Mouse (Mus musculus) CH12.LX (cell line): ENCODE measurements around the gene Dvl2. TPM values are rescaled to one million over a fixed set of nuclear protein-coding genes. Genes with fewer than 3 reads are reported as not detected.

ENCODE experiments used
- DNase-seq: peaks from one replicate; pipeline ENCODE4 v3.0.0-alpha.2; 2013; ENCODE audit errors: extremely low read depth
- H3K27ac ChIP-seq: 2 replicates; pipeline ENCODE4 v1.5.1; 2012; ENCODE audit warnings: low read depth, mild to moderate bottlenecking, control low read depth, moderate library complexity; ENCODE audit not compliant: insufficient read depth
- H3K27me3 ChIP-seq: replicated peaks from 2 replicates; pipeline ENCODE3; 2012; ENCODE audit warnings: inconsistent platforms
- H3K36me3 ChIP-seq, 2 experiments: replicated peaks in 1 of 2; 2 replicates each; pipeline versions ENCODE3 to v1.6.1; 2012; ENCODE audit warnings: inconsistent platforms in 1 of 2, low read length in 1 of 2, mild to moderate bottlenecking in 1 of 2, mixed read lengths in 1 of 2, moderate library complexity in 1 of 2; ENCODE audit not compliant: control insufficient read depth in 1 of 2, insufficient read depth in 1 of 2
- H3K4me1 ChIP-seq, 2 experiments: 2 replicates each; pipeline ENCODE4 v1.6.1; 2012; ENCODE audit warnings: inconsistent platforms in 1 of 2, moderate library complexity in 1 of 2; ENCODE audit not compliant: insufficient read depth in 2 of 2, control insufficient read depth in 1 of 2
- H3K4me2 ChIP-seq: 2 replicates; pipeline ENCODE4 v1.6.1; 2012; ENCODE audit warnings: low read depth, mild to moderate bottlenecking, control low read depth; ENCODE audit not compliant: poor library complexity, insufficient read depth, severe bottlenecking
- H3K4me3 ChIP-seq, 3 experiments: fragments of 150-350 bp in 1 of 3; sonication (generic) in 1 of 3; replicated peaks in 1 of 3; 2 replicates each; pipeline versions ENCODE3 to v1.5.1; 2011 to 2012; ENCODE audit warnings: low read depth in 2 of 3, low read length in 2 of 3, mild to moderate bottlenecking in 2 of 3, moderate library complexity in 2 of 3, control low read depth in 1 of 3, improper control_type of control experiment in 1 of 3, inconsistent platforms in 1 of 3, mixed read lengths in 1 of 3; ENCODE audit not compliant: poor library complexity in 1 of 3
- H3K79me2 ChIP-seq: replicated peaks from 2 replicates; pipeline ENCODE4 v1.6.1; 2012; ENCODE audit warnings: mild to moderate bottlenecking, moderate library complexity; ENCODE audit not compliant: control insufficient read depth, poor library complexity, insufficient read depth, severe bottlenecking; ENCODE audit errors: extremely low read depth
- H3K9ac ChIP-seq: 2 replicates; pipeline ENCODE4 v1.6.1; 2012; ENCODE audit warnings: low read depth, mild to moderate bottlenecking, control low read depth, moderate library complexity; ENCODE audit not compliant: insufficient read depth
- H3K9me3 ChIP-seq: replicated peaks from 2 replicates; pipeline ENCODE3; 2012; ENCODE audit warnings: low read length, inconsistent platforms, mixed read lengths
- CHD1 ChIP-seq: IDR thresholded peaks from 2 replicates; pipeline ENCODE4 v1.6.1; 2012; ENCODE audit warnings: low read depth, low read length, improper control_type of control experiment, inconsistent platforms
- CHD2 ChIP-seq: IDR thresholded peaks from 2 replicates; pipeline ENCODE4 v1.6.1; 2011; ENCODE audit warnings: low read length, improper control_type of control experiment
- ELF1 ChIP-seq: IDR thresholded peaks from 2 replicates; pipeline ENCODE4 v1.6.1; 2014; ENCODE audit warnings: low read depth, mild to moderate bottlenecking, inconsistent platforms, low read length, improper control_type of control experiment
- EP300 ChIP-seq: IDR thresholded peaks from 2 replicates; pipeline ENCODE4 v1.6.1; 2011; ENCODE audit warnings: low read length, improper control_type of control experiment
- ETS1 ChIP-seq: conservative IDR thresholded peaks from 2 replicates; pipeline ENCODE4 v1.6.1; 2012; ENCODE audit warnings: low read depth, mild to moderate bottlenecking, inconsistent platforms, low read length, improper control_type of control experiment, moderate library complexity
- IRF4 ChIP-seq: IDR thresholded peaks from 2 replicates; pipeline ENCODE4 v1.6.1; 2014; ENCODE audit warnings: low read depth, mild to moderate bottlenecking, inconsistent platforms, low read length, improper control_type of control experiment
- JUND ChIP-seq: conservative IDR thresholded peaks from 2 replicates; pipeline ENCODE4 v1.6.1; 2011; ENCODE audit warnings: low read depth, low read length, improper control_type of control experiment
- MAFK ChIP-seq: IDR thresholded peaks from 2 replicates; pipeline ENCODE4 v1.6.1; 2011; ENCODE audit warnings: low read length, improper control_type of control experiment; ENCODE audit not compliant: insufficient replicate concordance
- MAZ ChIP-seq: IDR thresholded peaks from 2 replicates; pipeline ENCODE4 v1.6.1; 2012; ENCODE audit warnings: low read depth, mild to moderate bottlenecking, inconsistent platforms, low read length, improper control_type of control experiment, moderate library complexity
- MEF2A ChIP-seq: IDR thresholded peaks from 2 replicates; pipeline ENCODE4 v1.6.1; 2014; ENCODE audit warnings: low read depth, mild to moderate bottlenecking, inconsistent platforms, low read length, improper control_type of control experiment, borderline replicate concordance
- MYC ChIP-seq: IDR thresholded peaks from 2 replicates; pipeline ENCODE4 v1.6.1; 2011; ENCODE audit warnings: low read depth, mild to moderate bottlenecking, improper control_type of control experiment, low read length
- NELFE ChIP-seq: IDR thresholded peaks from 2 replicates; pipeline ENCODE4 v1.6.1; 2011; ENCODE audit warnings: low read depth, low read length, improper control_type of control experiment
- NRF1 ChIP-seq: IDR thresholded peaks from 2 replicates; pipeline ENCODE4 v1.6.1; 2014; ENCODE audit warnings: low read depth, mild to moderate bottlenecking, inconsistent platforms, low read length, improper control_type of control experiment, moderate library complexity
- PAX5 ChIP-seq: IDR thresholded peaks from 2 replicates; pipeline ENCODE4 v1.6.1; 2012; ENCODE audit warnings: low read length, inconsistent platforms, mixed read lengths
- POLR2A ChIP-seq: IDR thresholded peaks from 2 replicates; pipeline ENCODE4 v1.6.1; 2011; ENCODE audit warnings: low read depth, mild to moderate bottlenecking, improper control_type of control experiment, low read length
- SMC3 ChIP-seq: IDR thresholded peaks from 2 replicates; pipeline ENCODE4 v1.6.1; 2011; ENCODE audit warnings: low read depth, low read length, improper control_type of control experiment
- TBP ChIP-seq: conservative IDR thresholded peaks from 2 replicates; pipeline ENCODE4 v1.6.1; 2011; ENCODE audit warnings: low read depth, low read length, improper control_type of control experiment
- UBTF ChIP-seq: IDR thresholded peaks from 2 replicates; pipeline ENCODE4 v1.6.1; 2012; ENCODE audit warnings: low read depth, mild to moderate bottlenecking, inconsistent platforms, low read length, improper control_type of control experiment, moderate library complexity
- USF2 ChIP-seq: conservative IDR thresholded peaks from 2 replicates; pipeline ENCODE4 v1.6.1; 2011; ENCODE audit warnings: low read depth, low read length, improper control_type of control experiment
- dilution Hi-C: fragments of 300-500 bp; cut with MboI; formaldehyde crosslinking; loops from 2 replicates; pipeline ENCODE4 v1.14.3; 2020; ENCODE audit warnings: low sequenced_read_pairs; ENCODE audit not compliant: extremely low pct_unique_long_range_greater_than_20kb, extremely low pct_ligation_motif_present
- in situ Hi-C: fragments of 300-500 bp; cut with MboI; formaldehyde crosslinking; loops from 3 replicates; pipeline ENCODE4 v1.14.3; 2019; ENCODE audit warnings: low sequenced_read_pairs, low pct_ligation_motif_present, low pct_unique_long_range_greater_than_20kb, mixed read lengths
- polyA plus RNA-seq: library from polyadenylated mRNA; unstranded; fragments of >175 nt; gene quantifications from 2 replicates; pipeline ENCODE4 v1.2.1, GENCODE M21; 2012; ENCODE audit warnings: low read depth; ENCODE audit not compliant: insufficient read length
- total RNA-seq, 2 experiments: library from RNA; depleted of rRNA; stranded (reverse); fragments of 300-350 nt in 1 of 2; fragments of >200 nt in 1 of 2; gene quantifications; 2 replicates each; pipeline ENCODE4 v1.2.3; 2012 to 2014

The Dvl2 gene
- total and polyA plus RNA-seq, 3 experiments, result 15.1 to 30.6 (median 27.1) TPM

DNA sequence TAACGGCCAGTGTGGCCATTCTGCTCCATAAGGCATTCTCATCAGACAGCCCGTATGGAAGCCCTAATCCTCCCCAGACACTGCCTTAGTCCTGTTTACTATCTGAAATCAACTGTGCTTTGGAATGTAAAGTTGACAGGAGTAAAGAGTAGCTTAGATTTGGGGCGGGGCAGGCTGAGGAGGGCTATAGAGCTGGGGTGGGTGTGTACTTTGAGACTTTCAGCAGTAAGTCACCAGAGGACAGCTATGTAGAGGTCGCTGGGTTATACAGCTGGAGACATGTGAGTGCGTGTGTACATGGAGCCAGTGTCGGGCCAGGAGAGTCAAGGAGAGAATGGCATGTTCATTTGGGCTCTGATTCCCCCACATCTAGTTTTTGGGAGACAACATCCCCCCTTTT is 59.5 kb downstream of the Dvl2 start:
- no peak overlapping the region for H3K4me3 ChIP-seq
- no peak overlapping the region for H3K27ac ChIP-seq
- DNase-seq, result no peak
- H3K4me2 ChIP-seq, result no peak overlapping the region
- no peaks in the 10 kb centered on the region for H3K36me3 ChIP-seq
- TF ChIP-seq POLR2A (no peak), ELF1 (no peak), TBP (no peak), EP300 (no peak), UBTF (no peak), ETS1 (no peak), CHD1 (no peak), MAZ (no peak), MAFK (no peak), NELFE (no peak), PAX5 (no peak), JUND (no peak), MEF2A (no peak), CHD2 (no peak), USF2 (no peak), MYC (no peak), SMC3 (no peak), NRF1 (no peak), IRF4 (no peak)
- peaks cover 0 to 6% of the 10 kb centered on the region in 2 experiments; a peak in 2 of 4 replicates for H3K4me1 ChIP-seq
- peaks cover 5% of the 10 kb centered on the region for H3K27me3 ChIP-seq
- H3K79me2 ChIP-seq, result no peaks in the 10 kb centered on the region
- H3K9me3 ChIP-seq, result peaks cover 5% of the 10 kb centered on the region
- no peak overlapping the region for H3K9ac ChIP-seq
- in situ Hi-C loops (loop anchor here (5.0 kb wide), 1 partner anchor 137 kb away; no protein-coding TSS in a partner anchor), dilution Hi-C loops (no loop called here)

Other genes with a start within 250 kb of the Dvl2 start
Only the 20 nearest of the 39 such genes appear.
- 0.13 TPM in 1 of 2 replicates, not detected in the other for gene Tnk1, start 141.9 kb upstream of the Dvl2 start, total RNA-seq (2012; rRNA removed)
- not detected in 2 replicates for gene Tnk1, start 141.9 kb upstream of the Dvl2 start, total RNA-seq (2014; rRNA removed)
- 0.22 and 0.30 TPM in 2 replicates for gene Tnk1, start 141.9 kb upstream of the Dvl2 start, polyA plus RNA-seq
- not detected in 2 replicates for gene Tmem95, start 122.6 kb upstream of the Dvl2 start, total RNA-seq (2012; rRNA removed)
- gene Tmem95, start 122.6 kb upstream of the Dvl2 start, total RNA-seq (2014; rRNA removed), result not detected in 2 replicates
- gene Tmem95, start 122.6 kb upstream of the Dvl2 start, polyA plus RNA-seq, result not detected in 2 replicates
- 3.3 and 3.9 TPM in 2 replicates for gene Kctd11, start 119.2 kb upstream of the Dvl2 start, total RNA-seq (2012; rRNA removed)
- 1.3 and 1.8 TPM in 2 replicates for gene Kctd11, start 119.2 kb upstream of the Dvl2 start, total RNA-seq (2014; rRNA removed)
- gene Kctd11, start 119.2 kb upstream of the Dvl2 start, polyA plus RNA-seq, result 1.5 and 2.1 TPM in 2 replicates
- gene Acap1, start 105.1 kb upstream of the Dvl2 start, total RNA-seq (2012; rRNA removed), result 38.9 and 39.6 TPM in 2 replicates
- 58.2 and 66.2 TPM in 2 replicates for gene Acap1, start 105.1 kb upstream of the Dvl2 start, total RNA-seq (2014; rRNA removed)
- 66.7 and 70.9 TPM in 2 replicates for gene Acap1, start 105.1 kb upstream of the Dvl2 start, polyA plus RNA-seq
- gene 2810408A11Rik, start 99.6 kb upstream of the Dvl2 start, total RNA-seq (2012; rRNA removed), result 0.34 and 0.59 TPM in 2 replicates
- gene 2810408A11Rik, start 99.6 kb upstream of the Dvl2 start, total RNA-seq (2014; rRNA removed), result 0.35 and 0.86 TPM in 2 replicates
- gene 2810408A11Rik, start 99.6 kb upstream of the Dvl2 start, polyA plus RNA-seq, result 0.33 and 0.41 TPM in 2 replicates
- 51.0 and 56.1 TPM in 2 replicates for gene Neurl4, start 99.5 kb upstream of the Dvl2 start, total RNA-seq (2012; rRNA removed)
- 21.4 and 22.9 TPM in 2 replicates for gene Neurl4, start 99.5 kb upstream of the Dvl2 start, total RNA-seq (2014; rRNA removed)
- 40.1 and 46.2 TPM in 2 replicates for gene Neurl4, start 99.5 kb upstream of the Dvl2 start, polyA plus RNA-seq
- 29.4 and 35.9 TPM in 2 replicates for gene Gps2, start 86.7 kb upstream of the Dvl2 start, total RNA-seq (2012; rRNA removed)
- gene Gps2, start 86.7 kb upstream of the Dvl2 start, total RNA-seq (2014; rRNA removed), result 25.0 and 27.4 TPM in 2 replicates
- 69.2 and 73.6 TPM in 2 replicates for gene Gps2, start 86.7 kb upstream of the Dvl2 start, polyA plus RNA-seq
- 1,419 and 1,651 TPM in 2 replicates for gene Eif5a, start 78.6 kb upstream of the Dvl2 start, total RNA-seq (2012; rRNA removed)
- gene Eif5a, start 78.6 kb upstream of the Dvl2 start, total RNA-seq (2014; rRNA removed), result 2,535 and 2,729 TPM in 2 replicates
- gene Eif5a, start 78.6 kb upstream of the Dvl2 start, polyA plus RNA-seq, result 3,314 and 3,421 TPM in 2 replicates
- 0.25 TPM in 1 of 2 replicates, not detected in the other for gene Ybx2, start 64.8 kb upstream of the Dvl2 start, total RNA-seq (2012; rRNA removed)
- gene Ybx2, start 64.8 kb upstream of the Dvl2 start, total RNA-seq (2014; rRNA removed), result not detected in 2 replicates
- 0.39 TPM in 1 of 2 replicates, not detected in the other for gene Ybx2, start 64.8 kb upstream of the Dvl2 start, polyA plus RNA-seq
- 2.2 and 2.6 TPM in 2 replicates for gene Slc2a4, start 52.4 kb upstream of the Dvl2 start, total RNA-seq (2012; rRNA removed)
- gene Slc2a4, start 52.4 kb upstream of the Dvl2 start, total RNA-seq (2014; rRNA removed), result 3.1 and 3.8 TPM in 2 replicates
- gene Slc2a4, start 52.4 kb upstream of the Dvl2 start, polyA plus RNA-seq, result 2.3 and 2.4 TPM in 2 replicates
- not detected in 2 replicates for gene Cldn7, start 35.8 kb upstream of the Dvl2 start, total RNA-seq (2012; rRNA removed)
- gene Cldn7, start 35.8 kb upstream of the Dvl2 start, total RNA-seq (2014; rRNA removed), result not detected in 2 replicates
- gene Cldn7, start 35.8 kb upstream of the Dvl2 start, polyA plus RNA-seq, result not detected in 2 replicates
- gene Ctdnep1, start 19.4 kb upstream of the Dvl2 start, total RNA-seq (2012; rRNA removed), result 61.8 and 66.7 TPM in 2 replicates
- 37.7 and 42.9 TPM in 2 replicates for gene Ctdnep1, start 19.4 kb upstream of the Dvl2 start, total RNA-seq (2014; rRNA removed)
- 143 and 171 TPM in 2 replicates for gene Ctdnep1, start 19.4 kb upstream of the Dvl2 start, polyA plus RNA-seq
- gene Elp5, start 18.1 kb upstream of the Dvl2 start, total RNA-seq (2012; rRNA removed), result 95.9 and 115 TPM in 2 replicates
- 111 and 119 TPM in 2 replicates for gene Elp5, start 18.1 kb upstream of the Dvl2 start, total RNA-seq (2014; rRNA removed)
- 177 and 182 TPM in 2 replicates for gene Elp5, start 18.1 kb upstream of the Dvl2 start, polyA plus RNA-seq
- 182 and 189 TPM in 2 replicates for gene Gabarap, start 9.5 kb upstream of the Dvl2 start, total RNA-seq (2012; rRNA removed)
- gene Gabarap, start 9.5 kb upstream of the Dvl2 start, total RNA-seq (2014; rRNA removed), result 187 and 213 TPM in 2 replicates
- gene Gabarap, start 9.5 kb upstream of the Dvl2 start, polyA plus RNA-seq, result 352 and 386 TPM in 2 replicates
- gene Phf23, start 4.8 kb upstream of the Dvl2 start, total RNA-seq (2012; rRNA removed), result 67.2 and 81.8 TPM in 2 replicates
- 65.2 and 69.0 TPM in 2 replicates for gene Phf23, start 4.8 kb upstream of the Dvl2 start, total RNA-seq (2014; rRNA removed)
- 93.2 and 99.8 TPM in 2 replicates for gene Phf23, start 4.8 kb upstream of the Dvl2 start, polyA plus RNA-seq
- 137 and 148 TPM in 2 replicates for gene Acadvl, start 14.8 kb downstream of the Dvl2 start, total RNA-seq (2012; rRNA removed)
- gene Acadvl, start 14.8 kb downstream of the Dvl2 start, total RNA-seq (2014; rRNA removed), result 81.8 and 86.6 TPM in 2 replicates
- gene Acadvl, start 14.8 kb downstream of the Dvl2 start, polyA plus RNA-seq, result 76.9 and 86.4 TPM in 2 replicates
- 9.8 and 15.3 TPM in 2 replicates for gene Dlg4, start 16.3 kb downstream of the Dvl2 start, total RNA-seq (2012; rRNA removed)
- 6.1 and 7.3 TPM in 2 replicates for gene Dlg4, start 16.3 kb downstream of the Dvl2 start, total RNA-seq (2014; rRNA removed)
- gene Dlg4, start 16.3 kb downstream of the Dvl2 start, polyA plus RNA-seq, result 6.8 and 9.3 TPM in 2 replicates
- not detected in 2 replicates for gene Asgr1, start 53.5 kb downstream of the Dvl2 start, total RNA-seq (2012; rRNA removed)
- not detected in 2 replicates for gene Asgr1, start 53.5 kb downstream of the Dvl2 start, total RNA-seq (2014; rRNA removed)
- gene Asgr1, start 53.5 kb downstream of the Dvl2 start, polyA plus RNA-seq, result not detected in 2 replicates
- gene Asgr2, start 92.0 kb downstream of the Dvl2 start, total RNA-seq (2012; rRNA removed), result 0.17 TPM in 1 of 2 replicates, not detected in the other
- gene Asgr2, start 92.0 kb downstream of the Dvl2 start, total RNA-seq (2014; rRNA removed), result not detected in 2 replicates
- 0.19 and 0.39 TPM in 2 replicates for gene Asgr2, start 92.0 kb downstream of the Dvl2 start, polyA plus RNA-seq
- 0.08 TPM in 1 of 2 replicates, not detected in the other for gene Mgl2, start 129.7 kb downstream of the Dvl2 start, total RNA-seq (2012; rRNA removed)
- gene Mgl2, start 129.7 kb downstream of the Dvl2 start, total RNA-seq (2014; rRNA removed), result not detected in 2 replicates
- gene Mgl2, start 129.7 kb downstream of the Dvl2 start, polyA plus RNA-seq, result not detected in 2 replicates